ENCODE assay signal across 8 mouse cellular contexts in genomic region chr4:133887249-133887648, GRCm38 (mm10). TPM values are rescaled to one million over a fixed set of nuclear protein-coding genes. Genes with fewer than 3 reads are reported as not detected.
DNase-seq lines count a peak whose midpoint lies in the region; ATAC-seq and TF ChIP-seq lines count a peak whose summit lies in the region.

No protein-coding gene starts in this region.

- H3K27me3 ChIP-seq in ES-Bruce4 (ENCODE audit: control insufficient read depth, insufficient read depth, low read length, poor library complexity, severe bottlenecking) = no peaks in the 10 kb centered on the region
- no peaks in the 10 kb centered on the region for H3K27me3 ChIP-seq in limb, embryonic 14.5 days (ENCODE audit: control insufficient read depth, insufficient read depth, low read length)
- no peaks in the 10 kb centered on the region; the same call in 1 of the 2 replicates for H3K27me3 ChIP-seq in neural tube, embryonic 12.5 days (replicated peaks)

- 0 out of 2 replicates have a peak overlapping the region, but pooled peaks have one; percentile 5 for H3K27ac ChIP-seq in ES-Bruce4 (ENCODE audit: insufficient read depth, low read length)
- H3K27ac ChIP-seq in limb, embryonic 14.5 days (replicated peaks; ENCODE audit: low read depth, low read length) = peak overlapping the region; percentile 84
- H3K27ac ChIP-seq in neural tube, embryonic 12.5 days = no peak overlapping the region

- H3K9me3 ChIP-seq in ES-Bruce4 (replicated peaks; ENCODE audit: control insufficient read depth, insufficient read depth, low read length, poor library complexity, severe bottlenecking) = no peaks in the 10 kb centered on the region
- H3K9me3 ChIP-seq in limb, embryonic 14.5 days (ENCODE audit: control insufficient read depth, low read length) = no peaks in the 10 kb centered on the region
- no peaks in the 10 kb centered on the region for H3K9me3 ChIP-seq in neural tube, embryonic 12.5 days

- peak overlapping the region; percentile 91 for H3K4me3 ChIP-seq in ES-Bruce4 (ENCODE audit: low read depth, low read length)
- peak overlapping the region; percentile 90 for H3K4me3 ChIP-seq in limb, embryonic 14.5 days (replicated peaks; ENCODE audit: low read length)
- peak overlapping the region; percentile 71 for H3K4me3 ChIP-seq in neural tube, embryonic 12.5 days

- no peak for TF ChIP-seq CTCF in ES-Bruce4 (IDR thresholded peaks at IDR 0.05; ENCODE audit: low read depth, low read length)

- peak overlapping the region; percentile 85 for H3K9ac ChIP-seq in ES-Bruce4 (ENCODE audit: low read depth, poor library complexity, severe bottlenecking)
- peak overlapping the region; percentile 81 for H3K9ac ChIP-seq in limb, embryonic 14.5 days (ENCODE audit: low read depth, low read length, severe bottlenecking)
- peak overlapping the region; percentile 89 for H3K9ac ChIP-seq in neural tube, embryonic 12.5 days

- TF ChIP-seq POLR2A in ES-Bruce4 (IDR thresholded peaks at IDR 0.05; ENCODE audit: insufficient read depth, low read length) = no peak
- TF ChIP-seq POLR2A in limb, embryonic 14.5 days (IDR thresholded peaks at IDR 0.05; ENCODE audit: borderline replicate concordance, extremely low read depth, insufficient read depth, insufficient read length) = no peak

- H3K4me1 ChIP-seq in ES-Bruce4 (ENCODE audit: control insufficient read depth, insufficient read depth, low read length) = peaks cover 4% of the 10 kb centered on the region
- peaks cover 17% of the 10 kb centered on the region for H3K4me1 ChIP-seq in limb, embryonic 14.5 days (ENCODE audit: control insufficient read depth, insufficient read depth, low read length)
- peaks cover 17% of the 10 kb centered on the region for H3K4me1 ChIP-seq in neural tube, embryonic 12.5 days

- DNase-seq in CD4-positive, CD25-positive, alpha-beta regulatory T cell, adult 2 months (ENCODE audit: low read depth, low spot score) = peak; percentile 62
- peak; percentile 78 to 81 for DNase-seq in cerebellum, postnatal 25 days
- peak; percentile 40 for DNase-seq in heart, postnatal 4 days
- no peak for DNase-seq in limb, embryonic 14.5 days (ENCODE audit: low spot score)
- no peak for DNase-seq in right cerebral cortex, adult 18-20 months
- no peak for DNase-seq in gastrocnemius, postnatal 10 days

- WGBS in limb, embryonic 14.5 days = 3% methylated on average over 21 of the region's 32 CpGs
- under 1% methylated on average over 32 of the region's 32 CpGs for WGBS in neural tube, embryonic 12.5 days

- no peak for TF ChIP-seq EP300 in ES-Bruce4 (IDR thresholded peaks at IDR 0.05; ENCODE audit: insufficient read depth, low read depth, low read length)

- ATAC-seq in limb, embryonic 14.5 days (ENCODE audit: low FRiP score, low read depth) = peak; percentile 36
- ATAC-seq in neural tube, embryonic 12.5 days (ENCODE audit: low FRiP score, low read depth) = peak; percentile 45

- H3K36me3 ChIP-seq in ES-Bruce4 (ENCODE audit: control insufficient read depth, insufficient read depth, low read length, poor library complexity, severe bottlenecking) = no peaks in the 10 kb centered on the region
- no peaks in the 10 kb centered on the region for H3K36me3 ChIP-seq in limb, embryonic 14.5 days (ENCODE audit: control insufficient read depth, insufficient read depth, low read length)
- H3K36me3 ChIP-seq in neural tube, embryonic 12.5 days = no peaks in the 10 kb centered on the region

- H3K4me2 ChIP-seq in limb, embryonic 14.5 days (replicated peaks; ENCODE audit: low read depth, low read length, severe bottlenecking) = peak overlapping the region; percentile 86
- H3K4me2 ChIP-seq in neural tube, embryonic 12.5 days (replicated peaks) = peak overlapping the region; percentile 99

RNA-seq across cellular contexts. Expression of gene Rps6ka1, which starts 0.3 kb away (rescaled TPM):
- 73.2 and 86.4 TPM in 2 replicates for polyA plus RNA-seq in ES-Bruce4 (2011; ENCODE audit: insufficient read depth, insufficient read length, low read depth, missing spikeins)
- 10 to 100 TPM in 1 of 2 experiments, 1 to 10 TPM in 1; 9.1 to 10.7 TPM for total RNA-seq in heart, postnatal 4 days (2021)
- polyA plus RNA-seq in limb, embryonic 14.5 days (2012; rRNA removed) = 25.1 and 28.4 TPM in 2 replicates
- 33.8 and 41.7 TPM in 2 replicates for polyA plus RNA-seq in limb, embryonic 14.5 days (2014; fragmentation: Nextera tagmentation; extraction: Ambion mirVana)
- polyA plus RNA-seq in neural tube, embryonic 12.5 days (2016; fragmentation: Nextera tagmentation; extraction: Ambion mirVana) = 28.7 and 29.2 TPM in 2 replicates
- 1 to 10 TPM; 7.2 to 8.1 TPM for total RNA-seq in gastrocnemius, postnatal 10 days (2021)

Comparison
In these comparisons a context has a peak if more than half of its experiments do, and no peak if none do; other contexts are left out.
1. DNase-seq: peak in CD4-positive, CD25-positive, alpha-beta regulatory T cell, adult 2 months (single experiment), cerebellum, postnatal 25 days (2 of 2) and heart, postnatal 4 days (single experiment); none in limb, embryonic 14.5 days (single experiment), right cerebral cortex, adult 18-20 months (single experiment) and gastrocnemius, postnatal 10 days (single experiment).
2. Peak in every context shown above with its lines, with median percentiles within 50 percentile points of each other: H3K4me3 ChIP-seq and H3K9ac ChIP-seq.